Mouse (Mus musculus): ENCODE results near the gene Tctex1d2. TPM values are rescaled to one million over a fixed set of nuclear protein-coding genes. Genes with fewer than 3 reads are reported as not detected.
A peak's percentile ranks its signal among the peaks of the same experiment; 100 is the strongest.

Gene Tctex1d2
- polyA plus RNA-seq, 1 experiment from 2014 or later: 30.2 TPM

DNA sequence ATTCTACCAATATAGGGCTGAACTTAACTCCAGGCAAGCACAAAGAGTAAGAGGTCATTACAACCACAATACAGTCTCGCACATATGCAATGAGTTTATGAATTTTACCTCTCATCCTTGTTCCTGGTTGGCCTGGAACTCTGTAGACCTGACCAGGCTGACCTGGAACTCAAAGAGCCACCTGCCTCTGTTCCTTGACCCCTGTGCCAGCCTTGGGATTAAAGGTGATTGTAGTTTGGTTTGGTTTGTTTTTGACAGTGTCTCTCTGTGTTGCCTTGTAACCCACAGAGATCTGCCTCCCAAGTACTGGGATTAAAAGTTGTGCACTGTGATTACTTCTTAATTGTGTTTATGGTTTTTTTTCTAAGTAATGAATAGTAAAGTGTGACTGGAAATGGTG is 37.3 kb downstream of the Tctex1d2 start:
- TF ChIP-seq CTCF (IDR thresholded peaks at IDR 0.05; ENCODE audit: low read depth): no peak
- no peaks in the 10 kb centered on the region for H3K4me1 ChIP-seq (replicated peaks; ENCODE audit: control insufficient read depth, insufficient read depth, low read length)
- H3K27ac ChIP-seq (ENCODE audit: low read depth, low read length): no peak overlapping the region; the same call in 1 of the 2 replicates
- no peaks in the 10 kb centered on the region for H3K9me3 ChIP-seq (ENCODE audit: control insufficient read depth)
- no peak for ATAC-seq
- H3K4me2 ChIP-seq (replicated peaks; ENCODE audit: low read depth): no peak overlapping the region
- H3K27me3 ChIP-seq (replicated peaks; ENCODE audit: control insufficient read depth, insufficient read depth, low read length): no peaks in the 10 kb centered on the region
- WGBS: 55% methylated on average over 1 of the region's 1 CpGs
- H3K4me3 ChIP-seq (ENCODE audit: low read depth, low read length): no peak overlapping the region
- peaks cover 50% of the 10 kb centered on the region for H3K36me3 ChIP-seq (ENCODE audit: control insufficient read depth, insufficient read depth)
- H3K9ac ChIP-seq (ENCODE audit: low read depth, low read length): no peak overlapping the region

DNA sequence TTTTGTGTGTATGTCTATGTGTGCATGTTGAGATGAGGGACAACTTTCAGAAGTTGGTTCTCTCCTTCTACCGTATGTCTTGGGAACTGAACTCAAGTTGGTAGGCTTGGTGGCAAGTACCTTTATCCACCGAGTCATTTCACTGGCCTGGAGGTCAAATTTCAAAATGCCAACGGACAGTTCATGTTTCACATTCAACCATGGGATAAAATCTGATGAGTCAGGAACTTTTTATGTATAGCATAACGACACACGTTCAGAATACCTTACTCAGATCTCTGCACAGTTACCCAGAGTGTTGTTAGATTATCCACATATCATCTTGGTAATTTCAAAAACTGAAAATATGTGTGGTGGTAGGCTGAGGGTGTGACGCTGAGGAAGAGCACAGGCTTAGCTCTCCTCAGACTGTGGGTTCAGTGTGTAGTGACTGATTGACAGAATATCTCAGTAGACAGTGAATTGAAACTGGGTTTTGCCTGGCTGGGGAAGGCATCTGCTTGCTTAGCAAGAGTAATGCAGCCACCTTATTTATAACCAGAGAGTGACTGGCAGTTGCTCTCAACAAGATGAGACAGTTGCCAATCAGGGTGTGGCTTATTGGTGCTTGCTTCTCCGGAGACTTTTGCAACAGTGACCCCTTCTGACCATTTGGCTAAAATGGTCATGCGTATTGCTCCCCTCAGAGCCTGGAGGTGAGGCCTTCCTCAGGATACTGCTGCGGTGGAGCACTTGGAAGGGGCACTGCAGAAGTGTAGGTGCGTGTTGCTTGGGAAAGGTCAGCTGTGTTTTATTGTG is 38.3 kb downstream of the Tctex1d2 start:
- H3K9me3 ChIP-seq (ENCODE audit: control insufficient read depth): no peaks in the 10 kb centered on the region
- ATAC-seq: peak; percentile 55
- no peak overlapping the region for H3K9ac ChIP-seq (ENCODE audit: low read depth, low read length)
- no peaks in the 10 kb centered on the region for H3K4me1 ChIP-seq (replicated peaks; ENCODE audit: control insufficient read depth, insufficient read depth, low read length)
- peak overlapping the region; percentile 50 for H3K27ac ChIP-seq (ENCODE audit: low read depth, low read length)
- 47% methylated on average over 10 of the region's 10 CpGs for WGBS
- H3K4me3 ChIP-seq (ENCODE audit: low read depth, low read length): no peak overlapping the region
- no peaks in the 10 kb centered on the region for H3K27me3 ChIP-seq (replicated peaks; ENCODE audit: control insufficient read depth, insufficient read depth, low read length)
- peaks cover 50% of the 10 kb centered on the region for H3K36me3 ChIP-seq (ENCODE audit: control insufficient read depth, insufficient read depth)
- no peak overlapping the region for H3K4me2 ChIP-seq (replicated peaks; ENCODE audit: low read depth)
- peak; percentile 81 for TF ChIP-seq CTCF (IDR thresholded peaks at IDR 0.05; ENCODE audit: low read depth)

DNA sequence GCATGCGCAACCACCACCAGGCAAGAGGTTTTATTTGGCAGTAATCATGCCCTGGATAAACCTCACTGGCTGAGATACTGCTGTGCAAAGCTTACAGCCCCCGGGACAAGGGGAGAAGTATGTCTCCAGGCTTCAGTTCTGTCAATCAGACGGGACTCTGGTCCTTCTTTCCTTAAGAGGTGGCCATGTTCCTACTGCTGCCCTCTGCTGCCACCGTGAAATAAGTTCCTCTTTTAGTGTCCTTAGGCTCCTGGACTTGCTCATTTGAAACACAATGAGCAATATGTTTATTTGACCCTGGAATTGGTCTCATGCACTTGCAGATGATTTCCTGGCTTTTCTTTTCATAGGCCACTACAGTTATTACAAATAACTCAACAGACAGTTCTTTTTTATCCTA is 41.0 kb downstream of the Tctex1d2 start:
- no peak for ATAC-seq
- Histone ChIP-seq H3K4me2 (replicated peaks; ENCODE audit: low read depth) (no peak overlapping the region), H3K4me3 (ENCODE audit: low read depth, low read length) (no peak overlapping the region), H3K9me3 (ENCODE audit: control insufficient read depth) (no peaks in the 10 kb centered on the region), H3K27me3 (replicated peaks; ENCODE audit: control insufficient read depth, insufficient read depth, low read length) (no peaks in the 10 kb centered on the region), H3K27ac (ENCODE audit: low read depth, low read length) (no peak overlapping the region; the same call in 1 of the 2 replicates), H3K36me3 (ENCODE audit: control insufficient read depth, insufficient read depth) (peaks cover 35% of the 10 kb centered on the region), H3K9ac (ENCODE audit: low read depth, low read length) (no peak overlapping the region), H3K4me1 (replicated peaks; ENCODE audit: control insufficient read depth, insufficient read depth, low read length) (no peaks in the 10 kb centered on the region)
- 48% methylated on average over 4 of the region's 4 CpGs for WGBS
- peak; percentile 61 for TF ChIP-seq CTCF (IDR thresholded peaks at IDR 0.05; ENCODE audit: low read depth)

DNA sequence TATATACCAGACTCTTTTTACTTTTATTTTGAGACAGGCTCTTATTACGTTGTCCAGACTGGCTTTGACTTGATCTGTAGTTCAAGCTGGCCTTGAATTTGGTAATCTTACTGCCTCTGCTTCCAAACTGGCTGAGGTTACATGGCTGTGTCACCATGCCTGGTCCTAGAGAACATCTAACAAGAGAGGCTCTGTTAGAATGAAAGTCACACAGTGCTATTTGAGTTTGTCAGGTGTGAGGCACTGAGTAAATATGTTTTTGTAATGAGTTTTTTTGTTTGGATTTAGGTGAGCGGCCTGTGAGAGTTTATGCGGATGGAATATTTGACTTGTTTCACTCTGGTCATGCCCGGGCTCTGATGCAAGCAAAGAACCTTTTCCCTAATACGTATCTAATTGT is 42.2 kb downstream of the Tctex1d2 start:
- no peaks in the 10 kb centered on the region for H3K9me3 ChIP-seq (ENCODE audit: control insufficient read depth)
- no peaks in the 10 kb centered on the region for H3K27me3 ChIP-seq (replicated peaks; ENCODE audit: control insufficient read depth, insufficient read depth, low read length)
- TF ChIP-seq CTCF (IDR thresholded peaks at IDR 0.05; ENCODE audit: low read depth): no peak
- ATAC-seq: no peak
- H3K36me3 ChIP-seq (ENCODE audit: control insufficient read depth, insufficient read depth): peaks cover 26% of the 10 kb centered on the region; the same call in 1 of the 2 replicates
- H3K4me1 ChIP-seq (replicated peaks; ENCODE audit: control insufficient read depth, insufficient read depth, low read length): no peaks in the 10 kb centered on the region
- whole genome bisulfite sequencing: 89% methylated on average over 5 of the region's 5 CpGs
- H3K4me2 ChIP-seq (replicated peaks; ENCODE audit: low read depth): no peak overlapping the region
- no peak overlapping the region for H3K9ac ChIP-seq (ENCODE audit: low read depth, low read length)
- no peak overlapping the region for H3K4me3 ChIP-seq (ENCODE audit: low read depth, low read length)
- H3K27ac ChIP-seq (ENCODE audit: low read depth, low read length): peak overlapping the region; percentile 50; the same call in 1 of the 2 replicates

DNA sequence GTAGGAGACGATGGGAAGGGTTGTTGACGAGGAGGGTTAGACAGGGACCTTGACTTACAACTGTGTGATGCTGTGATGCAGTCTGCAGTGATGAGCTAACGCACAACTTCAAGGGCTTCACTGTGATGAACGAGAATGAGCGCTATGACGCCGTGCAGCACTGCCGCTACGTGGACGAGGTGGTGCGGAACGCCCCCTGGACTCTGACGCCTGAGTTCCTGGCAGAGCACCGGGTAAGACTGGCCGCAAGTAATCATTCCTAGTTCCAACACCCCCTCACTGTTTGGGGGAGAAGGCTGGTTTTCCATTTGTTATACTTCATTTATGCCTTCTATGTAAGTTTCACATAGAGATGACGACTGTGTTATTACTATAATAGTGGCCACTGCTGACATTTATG is 43.4 kb downstream of the Tctex1d2 start:
- no peak for TF ChIP-seq CTCF (IDR thresholded peaks at IDR 0.05; ENCODE audit: low read depth)
- 64% methylated on average over 16 of the region's 16 CpGs for WGBS
- ATAC-seq: peak; percentile 50

DNA sequence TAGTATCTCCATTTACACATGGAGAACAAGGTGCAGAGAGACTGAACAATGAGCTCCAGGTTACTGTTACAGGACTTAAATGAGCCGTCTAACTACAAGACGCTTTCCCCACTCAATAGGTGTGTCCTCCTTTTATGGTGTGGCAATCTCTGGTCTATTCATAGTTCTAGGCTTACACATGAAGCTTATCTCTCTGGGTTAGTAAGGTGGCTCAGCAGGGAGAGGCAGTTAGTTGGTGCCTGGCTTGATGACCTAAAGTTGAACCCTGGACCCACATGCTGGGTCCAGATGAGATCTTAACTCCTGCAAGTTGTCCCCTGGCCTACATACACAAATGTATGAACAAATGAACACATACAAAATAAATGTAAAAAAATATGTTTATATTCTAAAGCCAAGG is 43.9 kb downstream of the Tctex1d2 start:
- TF ChIP-seq CTCF (IDR thresholded peaks at IDR 0.05; ENCODE audit: low read depth): no peak
- H3K4me2 ChIP-seq (replicated peaks; ENCODE audit: low read depth): no peak overlapping the region
- no peaks in the 10 kb centered on the region for H3K27me3 ChIP-seq (replicated peaks; ENCODE audit: control insufficient read depth, insufficient read depth, low read length)
- no peak overlapping the region for H3K4me3 ChIP-seq (ENCODE audit: low read depth, low read length)
- ATAC-seq: peak; percentile 95
- peaks cover 35% of the 10 kb centered on the region for H3K36me3 ChIP-seq (ENCODE audit: control insufficient read depth, insufficient read depth)
- WGBS: 51% methylated on average over 2 of the region's 2 CpGs
- peak overlapping the region; percentile 63 for H3K27ac ChIP-seq (ENCODE audit: low read depth, low read length)
- no peaks in the 10 kb centered on the region for H3K4me1 ChIP-seq (replicated peaks; ENCODE audit: control insufficient read depth, insufficient read depth, low read length)
- H3K9ac ChIP-seq (ENCODE audit: low read depth, low read length): no peak overlapping the region
- H3K9me3 ChIP-seq (ENCODE audit: control insufficient read depth): no peaks in the 10 kb centered on the region

More for the DNA sequence above, 43.4 kb downstream of the Tctex1d2 start:
- Histone ChIP-seq H3K36me3 (ENCODE audit: control insufficient read depth, insufficient read depth) (peaks cover 35% of the 10 kb centered on the region), H3K9ac (ENCODE audit: low read depth, low read length) (no peak overlapping the region), H3K9me3 (ENCODE audit: control insufficient read depth) (no peaks in the 10 kb centered on the region), H3K27ac (ENCODE audit: low read depth, low read length) (peak overlapping the region; percentile 63), H3K4me3 (ENCODE audit: low read depth, low read length) (no peak overlapping the region), H3K4me2 (replicated peaks; ENCODE audit: low read depth) (no peak overlapping the region), H3K4me1 (replicated peaks; ENCODE audit: control insufficient read depth, insufficient read depth, low read length) (no peaks in the 10 kb centered on the region), H3K27me3 (replicated peaks; ENCODE audit: control insufficient read depth, insufficient read depth, low read length) (no peaks in the 10 kb centered on the region)

Measured in intestine, postnatal 0 days (tissue).